Mouse (Mus musculus): Measurements from ENCODE around the gene Hykk.

GRCm38 (mm10) chr9:54878759-54879158 is 38.3 kb upstream of the Hykk start:
- no peak for TF ChIP-seq POLR2A (IDR thresholded peaks at IDR 0.05; ENCODE audit: low read depth, low read length)
- no peak for TF ChIP-seq CTCF (IDR thresholded peaks at IDR 0.05; ENCODE audit: extremely low read depth, insufficient read depth, insufficient read length, insufficient replicate concordance)
